Mouse (Mus musculus) layer of hippocampus, adult 9-10 months (tissue): ENCODE measurements at regions not wholly inside any gene's neighbourhood (a gene's known extent, or its start where the extent isn't known, plus 50 kb on each side); places are given as distances from the start of the nearest gene placed in this dataset.

Experiments used
- DNase-seq: peaks from one replicate; pipeline ENCODE4 v3.0.0; 2022; ENCODE audit warnings: low spot score

DNA sequence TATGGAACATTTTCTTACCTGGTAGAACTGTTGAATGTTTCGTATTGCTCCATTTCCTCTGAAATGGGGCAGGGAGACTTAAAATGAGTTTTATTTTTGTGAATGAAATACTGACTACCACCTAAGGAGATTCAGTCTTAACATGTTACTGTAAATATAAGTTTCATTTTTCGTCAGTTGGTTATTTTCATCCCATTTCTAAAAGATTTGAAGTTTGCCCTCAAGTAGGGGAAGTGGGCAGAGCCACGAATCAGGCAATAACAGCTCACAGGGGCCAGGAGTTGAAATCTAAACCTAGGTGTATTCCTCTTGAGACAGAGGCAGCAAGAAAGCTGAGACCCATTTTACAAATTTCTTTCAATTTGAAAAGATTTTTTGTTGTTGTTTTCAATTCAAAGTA, 88.6 kb upstream of the Ahr start:
- no peak for DNase-seq

DNA sequence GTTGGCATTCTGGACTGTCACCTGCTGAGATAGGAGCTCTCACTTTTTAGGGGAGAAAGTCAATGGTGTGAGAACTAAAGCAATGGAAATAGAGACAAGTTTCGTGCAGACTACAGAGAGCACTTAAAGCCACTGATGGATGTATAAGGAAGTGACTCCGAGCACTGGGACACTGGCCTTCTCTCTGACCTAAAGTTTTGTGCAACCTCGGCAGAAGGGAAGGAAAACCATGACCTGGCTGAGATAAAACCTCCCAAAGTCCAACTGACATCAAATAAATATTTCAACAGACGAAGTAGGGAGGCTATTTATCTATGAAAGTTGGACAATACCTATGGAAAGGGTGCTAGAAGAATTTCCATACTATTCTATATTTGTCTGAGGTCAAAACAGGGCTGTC, 80.0 kb upstream of the Ahr start:
- DNase-seq: no peak

DNA sequence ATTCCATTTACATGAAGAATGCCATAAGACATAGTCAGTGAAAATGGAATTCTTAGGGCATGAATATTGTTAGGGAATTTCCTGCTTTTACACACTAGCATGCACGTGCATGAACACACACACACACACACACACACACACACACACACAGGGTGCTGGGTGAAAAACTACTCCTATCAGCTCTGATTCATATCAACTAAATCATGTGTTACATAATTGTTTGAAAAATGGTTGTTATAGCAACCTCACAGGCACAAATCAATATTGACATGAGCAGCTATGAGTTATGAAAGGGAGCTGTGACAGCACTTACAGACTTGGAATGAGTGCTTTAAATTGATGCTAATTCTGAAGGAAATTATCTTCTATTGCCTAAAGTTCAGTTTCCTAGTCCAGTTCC, 72.8 kb upstream of the Ahr start:
- DNase-seq: peak; percentile 5

DNA sequence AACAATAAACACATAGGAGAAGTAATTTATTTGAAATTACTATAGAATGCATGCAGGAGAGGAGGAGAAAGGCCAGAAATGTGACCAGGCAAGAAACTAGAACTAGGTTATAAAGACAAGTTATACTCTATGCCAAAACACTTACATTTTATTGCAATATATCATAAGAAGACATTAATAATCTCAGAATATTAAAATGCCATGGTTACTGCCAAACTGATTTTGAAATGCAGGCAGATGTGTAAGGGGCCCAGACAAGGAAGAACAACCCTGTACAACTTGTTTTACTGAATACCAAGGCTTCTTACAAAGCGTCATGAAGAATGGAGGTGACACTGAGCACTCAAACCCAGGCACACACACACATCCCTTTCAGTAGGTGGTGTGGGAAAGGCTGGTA, 68.9 kb upstream of the Ahr start:
- DNase-seq: no peak

DNA sequence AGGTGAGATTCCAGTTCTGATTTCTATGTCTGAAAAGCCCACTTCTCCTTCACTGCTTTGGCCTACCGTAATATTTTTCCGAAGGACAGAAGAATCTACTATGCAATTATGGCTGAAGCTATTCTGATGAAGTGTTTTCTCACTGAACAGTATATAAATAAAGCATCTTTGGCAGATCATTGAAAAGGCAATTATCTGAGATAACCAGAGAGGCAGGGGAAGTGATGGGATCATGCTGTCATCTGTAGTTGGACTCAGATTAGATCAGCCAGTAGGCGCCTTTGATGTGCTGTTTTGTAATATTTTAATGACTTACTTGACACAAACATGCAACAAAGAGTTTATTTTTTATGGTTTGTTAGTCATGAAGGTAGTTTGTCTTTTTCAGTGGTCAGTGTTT, 67.8 kb upstream of the Ahr start:
- no peak for DNase-seq

DNA sequence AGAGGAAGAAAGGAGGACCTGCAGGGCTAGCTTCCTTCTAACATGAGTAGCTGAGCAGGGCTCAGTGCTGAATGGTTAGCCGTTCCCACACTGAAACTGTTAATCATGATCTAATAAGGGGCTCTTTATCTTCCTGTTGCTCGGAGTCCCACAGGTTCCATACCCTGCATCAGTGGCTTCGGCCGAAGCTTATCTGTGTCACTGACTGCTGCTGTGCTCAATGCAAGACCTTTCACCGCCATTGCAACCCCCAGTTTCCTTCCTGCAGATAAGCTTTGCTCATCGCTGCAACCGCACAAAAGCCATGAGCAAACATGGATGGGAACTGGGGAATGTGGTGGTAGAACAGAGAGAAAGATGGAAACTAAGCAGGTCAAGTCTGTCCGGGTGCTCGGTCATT, 63.5 kb upstream of the Ahr start:
- no peak for DNase-seq

DNA sequence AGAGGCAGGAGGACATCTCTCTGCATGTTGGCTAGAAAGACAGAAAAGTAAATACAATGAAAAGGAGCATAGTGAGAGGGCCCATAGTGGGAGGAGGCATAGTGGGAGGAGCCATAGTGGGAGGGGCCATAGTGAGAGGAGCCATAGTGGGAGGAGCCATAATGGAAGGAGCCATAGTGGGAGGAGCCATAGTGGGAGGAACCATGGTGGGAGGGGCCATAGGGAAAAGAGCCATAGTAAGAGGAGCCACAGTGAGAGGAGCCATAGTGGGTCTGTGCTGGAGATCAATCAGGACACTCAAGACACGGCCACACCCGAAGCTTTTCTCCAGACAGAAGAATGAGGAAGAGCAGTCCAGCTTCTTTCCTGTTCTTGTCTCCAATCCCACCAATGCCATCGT, 58.0 kb upstream of the Ahr start:
- no peak for DNase-seq
